Mouse (Mus musculus) urinary bladder, postnatal 14 days (tissue): Measurements from ENCODE around the gene Col4a4.

Experiments
- DNase-seq: peaks from one replicate; pipeline ENCODE4 v3.0.0; 2021; ENCODE audit warnings: low spot score

The Col4a4 gene

GRCm38 (mm10) chr1:82475254-82475653 lies 111.4 kb downstream of the Col4a4 start:
- no peak for DNase-seq

- peak; percentile 11 for DNase-seq
These were observed 112.1 kb downstream of the Col4a4 start for GRCm38 (mm10) chr1:82474461-82474961.

GRCm38 (mm10) chr1:82473467-82473866 lies 113.2 kb downstream of the Col4a4 start:
- DNase-seq = no peak

- DNase-seq = no peak
These were observed 116.0 kb downstream of the Col4a4 start for GRCm38 (mm10) chr1:82470516-82471225.

GRCm38 (mm10) chr1:82468872-82469271 lies 117.8 kb downstream of the Col4a4 start:
- no peak for DNase-seq

GRCm38 (mm10) chr1:82465321-82465853 lies 121.3 kb downstream of the Col4a4 start:
- DNase-seq = no peak

GRCm38 (mm10) chr1:82461041-82461440 lies 125.6 kb downstream of the Col4a4 start:
- DNase-seq = no peak

- DNase-seq = no peak
These were observed 126.7 kb downstream of the Col4a4 start for GRCm38 (mm10) chr1:82459926-82460325.

GRCm38 (mm10) chr1:82459350-82459749 lies 127.3 kb downstream of the Col4a4 start:
- no peak for DNase-seq

GRCm38 (mm10) chr1:82454031-82454430 lies 132.6 kb downstream of the Col4a4 start:
- DNase-seq = no peak

- DNase-seq = no peak
These were observed 134.6 kb downstream of the Col4a4 start for GRCm38 (mm10) chr1:82451927-82452651.

GRCm38 (mm10) chr1:82449851-82450250 lies 136.8 kb downstream of the Col4a4 start:
- DNase-seq = no peak

- peak; percentile 11 for DNase-seq
These were observed 140.6 kb downstream of the Col4a4 start for GRCm38 (mm10) chr1:82446049-82446448.

GRCm38 (mm10) chr1:82443517-82443916 lies 143.1 kb downstream of the Col4a4 start:
- no peak for DNase-seq

GRCm38 (mm10) chr1:82440123-82440522 lies 146.5 kb downstream of the Col4a4 start:
- DNase-seq = no peak

GRCm38 (mm10) chr1:82437273-82437672 lies 149.4 kb downstream of the Col4a4 start:
- DNase-seq = no peak

- no peak for DNase-seq
These were observed 153.0 kb downstream of the Col4a4 start for GRCm38 (mm10) chr1:82433649-82434005.

- peak; percentile 72 for DNase-seq
These were observed 153.6 kb downstream of the Col4a4 start for GRCm38 (mm10) chr1:82432919-82433648.

GRCm38 (mm10) chr1:82429061-82429460 lies 157.6 kb downstream of the Col4a4 start:
- DNase-seq = peak; percentile 91

GRCm38 (mm10) chr1:82427729-82428128 lies 158.9 kb downstream of the Col4a4 start:
- no peak for DNase-seq

GRCm38 (mm10) chr1:82415641-82416040 lies 171.0 kb downstream of the Col4a4 start:
- no peak for DNase-seq

GRCm38 (mm10) chr1:82414434-82415045 lies 172.1 kb downstream of the Col4a4 start:
- no peak for DNase-seq
